Mouse (Mus musculus) activated CD4-positive, CD25-positive, alpha-beta regulatory T cell (primary cell): ENCODE results near the gene Gm10324. TPM values are rescaled to one million over a fixed set of nuclear protein-coding genes. Genes with fewer than 3 reads are reported as not detected.

Experiments used
- polyA plus RNA-seq, 2 experiments: library from polyadenylated mRNA; unstranded; fragments of 100-300 nt; shearing (Covaris generic); gene quantifications; one replicate each; pipeline ENCODE4 v1.2.1; 2017

The Gm10324 gene
- polyA plus RNA-seq: not detected

GRCm38 (mm10) chr13:66119247-66119646 is at the start of gene Gm10324:
Gene Gm10324 (plus strand): TSS chr13:66119547.

Other genes starting within 250 kb of the Gm10324 start
- not detected for gene Gm10772, start 108.0 kb downstream of the Gm10324 start, polyA plus RNA-seq